Mouse (Mus musculus): ENCODE data around the gene Tfb1m.

The Tfb1m gene

DNA sequence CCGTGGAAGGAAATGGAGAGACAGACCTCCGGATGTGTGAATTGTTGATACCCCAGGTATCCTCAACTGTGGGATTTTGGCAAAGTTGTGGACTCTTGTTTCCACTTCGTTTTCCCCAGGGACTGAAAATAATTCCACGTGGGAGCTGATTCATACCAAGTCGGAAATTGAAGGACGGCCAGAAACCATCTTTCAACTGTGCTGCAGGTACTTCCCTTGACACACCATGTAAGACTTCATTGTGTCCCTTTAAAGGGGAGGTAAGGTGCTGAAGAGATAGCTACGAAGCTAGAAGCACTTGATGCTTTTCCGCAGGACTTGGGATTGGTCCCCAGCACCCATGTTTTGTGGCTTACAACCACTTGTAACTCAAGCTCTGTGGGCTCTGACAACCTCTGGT is 41.7 kb downstream of the Tfb1m start:
- no peak for DNase-seq (ENCODE audit: inconsistent age in 2 of 2, low spot score in 1 of 2)

DNA sequence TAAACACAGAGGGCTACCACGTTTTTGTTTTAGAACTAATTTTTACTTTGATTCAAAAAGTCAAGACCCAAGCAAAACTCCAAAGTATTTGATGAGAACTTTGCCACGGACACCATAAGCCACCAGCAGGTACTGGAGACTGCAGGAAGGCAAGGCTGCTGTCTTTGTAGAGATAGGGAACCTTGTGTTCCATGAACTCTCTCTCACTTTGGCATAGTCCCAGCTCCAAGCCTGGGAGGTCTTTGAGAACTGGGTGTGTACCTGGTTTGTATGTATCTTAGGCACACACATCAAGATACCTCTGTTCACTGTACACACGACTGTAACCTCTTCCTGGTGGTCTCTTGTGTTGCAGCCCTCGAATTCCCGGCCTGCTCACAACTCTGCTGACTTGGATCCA is 43.3 kb downstream of the Tfb1m start:
- DNase-seq (ENCODE audit: inconsistent age in 2 of 2, low spot score in 1 of 2): no peak

DNA sequence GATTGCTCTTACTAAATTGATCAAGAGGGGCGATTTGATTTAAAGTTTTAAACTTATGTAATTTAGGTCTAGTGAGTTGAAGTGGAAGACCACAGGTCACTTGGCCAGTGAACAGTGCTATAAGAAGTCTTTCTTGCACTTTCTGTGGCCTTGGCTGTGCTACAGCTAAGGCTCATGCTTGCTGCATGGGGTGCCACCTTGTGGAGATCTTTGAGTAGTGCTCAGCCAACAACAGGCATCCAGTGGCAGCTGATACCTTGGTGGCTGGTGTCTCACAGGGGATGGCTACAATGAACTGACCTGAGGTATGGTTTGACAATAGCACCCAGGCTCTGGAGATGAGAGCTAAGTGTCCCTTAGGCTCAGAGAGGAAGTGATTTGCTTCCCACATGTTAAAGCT is 47.7 kb downstream of the Tfb1m start:
- peak; percentile 66 to 89 for DNase-seq (ENCODE audit: inconsistent age in 2 of 2, low spot score in 1 of 2)

- no peak for DNase-seq (ENCODE audit: inconsistent age in 2 of 2, low spot score in 1 of 2)
These were observed 51.1 kb downstream of the Tfb1m start for GRCm38 (mm10) chr17:3506508-3506907.

DNA sequence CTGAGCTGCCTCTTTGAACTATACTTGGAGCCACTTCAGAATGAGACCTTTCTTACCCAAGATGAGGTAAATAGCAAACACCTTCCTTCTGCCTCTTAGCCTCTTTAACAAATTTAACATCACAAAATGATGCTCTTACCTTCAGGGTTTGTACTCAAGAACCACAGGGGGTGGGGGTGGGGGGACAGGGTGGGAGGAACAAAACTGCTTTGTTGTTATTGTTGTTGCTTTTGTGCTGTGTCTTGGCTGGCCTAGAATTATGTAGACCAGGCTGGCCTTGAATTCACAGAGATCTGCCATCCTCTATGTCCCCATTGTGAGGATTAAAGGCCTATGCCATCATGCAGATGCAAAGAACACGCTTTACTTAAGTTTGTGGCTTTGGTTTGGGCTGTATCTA is 51.9 kb downstream of the Tfb1m start:
- DNase-seq (ENCODE audit: inconsistent age in 2 of 2, low spot score in 1 of 2): no peak

- DNase-seq (ENCODE audit: inconsistent age in 2 of 2, low spot score in 1 of 2): no peak
These were observed 56.6 kb downstream of the Tfb1m start for GRCm38 (mm10) chr17:3500936-3501335.

GRCm38 (mm10) chr17:3500076-3500475 is 57.5 kb downstream of the Tfb1m start:
- DNase-seq (ENCODE audit: inconsistent age in 2 of 2, low spot score in 1 of 2): no peak

DNA sequence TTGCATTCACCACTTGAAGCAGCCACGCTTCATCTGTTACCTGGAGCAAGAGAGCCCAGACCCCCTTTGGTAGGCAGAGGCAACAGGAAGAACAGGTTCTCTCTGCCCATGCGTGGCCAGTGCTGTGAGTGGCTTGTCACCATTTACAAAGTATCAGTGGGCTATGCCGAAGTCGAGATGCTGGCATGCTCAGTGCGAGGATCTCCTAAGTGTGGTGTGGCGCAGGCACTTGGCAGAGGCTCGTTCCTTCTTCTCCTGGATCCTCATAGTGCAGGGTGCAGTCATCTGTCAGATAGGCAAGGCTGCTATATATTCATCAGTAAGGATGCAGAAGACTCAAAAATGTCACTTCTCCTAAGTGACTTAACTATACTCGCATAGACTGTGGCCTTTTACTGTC is 58.1 kb downstream of the Tfb1m start:
- DNase-seq (ENCODE audit: inconsistent age in 2 of 2, low spot score in 1 of 2): no peak

DNA sequence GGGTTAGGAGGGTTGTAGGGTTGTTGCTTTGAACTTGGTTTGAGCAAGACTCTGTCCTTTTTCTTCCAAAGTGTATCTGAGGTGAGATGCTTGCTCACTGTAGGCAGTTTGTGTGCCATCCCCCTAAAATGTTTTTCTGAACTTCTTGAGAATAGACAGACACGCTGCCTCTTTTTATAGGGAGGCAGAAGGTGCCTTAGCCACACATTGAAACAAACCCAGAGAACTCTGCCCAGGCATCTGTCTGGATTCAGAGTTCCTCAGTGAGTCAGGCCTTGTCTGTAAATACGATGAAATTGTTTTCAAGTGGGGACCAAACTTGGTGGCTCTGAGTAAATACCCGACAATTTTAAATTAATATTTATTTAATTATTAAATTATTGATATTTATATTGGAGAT is 59.0 kb downstream of the Tfb1m start:
- no peak for DNase-seq (ENCODE audit: inconsistent age in 2 of 2, low spot score in 1 of 2)

DNA sequence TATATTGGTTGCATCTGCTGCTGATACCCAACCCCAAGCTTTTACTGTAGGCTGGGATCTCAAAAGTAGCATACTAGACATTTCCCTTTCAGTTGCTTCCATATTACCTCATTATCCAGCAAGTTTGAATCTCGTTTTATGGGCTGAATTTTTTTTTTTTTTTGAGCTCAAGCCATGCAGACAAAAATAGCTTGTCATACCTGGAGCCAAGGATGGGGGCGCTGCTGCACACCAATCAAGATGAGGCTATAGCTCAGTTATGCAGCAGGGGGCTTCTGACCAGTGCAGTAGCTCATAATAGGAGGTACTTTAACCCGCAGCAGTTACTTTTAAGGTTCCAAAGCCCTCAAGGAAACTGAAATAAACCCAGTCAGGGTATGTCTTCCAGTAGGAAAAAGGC is 59.5 kb downstream of the Tfb1m start:
- peak in 1 of 2 experiments; percentile 79 for DNase-seq (ENCODE audit: inconsistent age in 2 of 2, low spot score in 1 of 2)

- DNase-seq (ENCODE audit: inconsistent age in 2 of 2, low spot score in 1 of 2): no peak
These were observed 61.5 kb downstream of the Tfb1m start for GRCm38 (mm10) chr17:3496080-3496479.

- no peak for DNase-seq (ENCODE audit: inconsistent age in 2 of 2, low spot score in 1 of 2)
These were observed 62.0 kb downstream of the Tfb1m start for GRCm38 (mm10) chr17:3495576-3495975.

GRCm38 (mm10) chr17:3491667-3492066 is 65.9 kb downstream of the Tfb1m start:
- peak in 1 of 2 experiments; percentile 53 for DNase-seq (ENCODE audit: inconsistent age in 2 of 2, low spot score in 1 of 2)

DNA sequence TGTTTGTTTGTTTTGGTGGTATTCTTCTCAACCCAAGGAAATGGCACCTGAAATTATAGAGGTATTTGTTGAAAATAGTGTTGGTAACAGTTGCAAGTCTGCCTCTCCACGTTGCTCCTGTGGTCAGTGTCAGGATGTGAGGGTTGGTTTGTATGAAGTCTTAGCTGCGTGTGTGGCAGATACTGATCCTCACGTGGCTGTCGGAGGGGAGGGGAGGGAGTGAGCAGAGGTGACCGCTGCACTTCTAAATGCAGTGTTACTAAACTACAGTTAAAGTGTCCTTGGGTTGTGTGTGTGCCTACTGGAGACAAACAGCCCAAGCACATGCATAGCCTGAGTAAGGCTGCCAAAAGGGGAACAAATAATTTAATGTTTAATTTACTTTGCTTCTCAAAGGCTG is 66.5 kb downstream of the Tfb1m start:
- peak in 1 of 2 experiments; percentile 69 for DNase-seq (ENCODE audit: inconsistent age in 2 of 2, low spot score in 1 of 2)

- peak; percentile 77 to 95 for DNase-seq (ENCODE audit: inconsistent age in 2 of 2, low spot score in 1 of 2)
These were observed 67.2 kb downstream of the Tfb1m start for GRCm38 (mm10) chr17:3490216-3490895.

GRCm38 (mm10) chr17:3487721-3488601 is 69.6 kb downstream of the Tfb1m start:
- DNase-seq (ENCODE audit: inconsistent age in 2 of 2, low spot score in 1 of 2): peak in 1 of 2 experiments; percentile 56

GRCm38 (mm10) chr17:3487211-3487610 is 70.4 kb downstream of the Tfb1m start:
- DNase-seq (ENCODE audit: inconsistent age in 2 of 2, low spot score in 1 of 2): no peak

GRCm38 (mm10) chr17:3485851-3486250 is 71.7 kb downstream of the Tfb1m start:
- peak; percentile 46 to 89 for DNase-seq (ENCODE audit: inconsistent age in 2 of 2, low spot score in 1 of 2)

DNA sequence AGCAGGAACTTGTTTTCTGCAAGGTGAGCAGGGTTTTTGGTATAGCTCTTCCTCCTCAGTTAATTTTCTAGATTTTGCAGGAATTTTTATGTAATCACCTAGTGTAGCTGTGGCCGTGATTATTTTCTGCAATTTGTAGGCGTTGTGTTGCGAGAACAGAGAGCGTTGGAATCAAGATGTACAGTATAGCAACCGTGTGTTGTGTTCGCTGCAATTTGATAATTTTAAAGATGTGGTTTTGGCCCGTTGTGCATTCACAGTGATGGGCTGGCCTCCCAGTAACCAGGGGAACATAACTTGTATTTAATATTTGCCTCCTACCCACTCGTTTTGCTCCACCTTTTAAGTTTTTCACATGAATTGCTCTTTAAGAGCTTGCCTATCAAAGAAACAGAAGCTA is 74.5 kb downstream of the Tfb1m start:
- no peak for DNase-seq (ENCODE audit: inconsistent age in 2 of 2, low spot score in 1 of 2)

DNA sequence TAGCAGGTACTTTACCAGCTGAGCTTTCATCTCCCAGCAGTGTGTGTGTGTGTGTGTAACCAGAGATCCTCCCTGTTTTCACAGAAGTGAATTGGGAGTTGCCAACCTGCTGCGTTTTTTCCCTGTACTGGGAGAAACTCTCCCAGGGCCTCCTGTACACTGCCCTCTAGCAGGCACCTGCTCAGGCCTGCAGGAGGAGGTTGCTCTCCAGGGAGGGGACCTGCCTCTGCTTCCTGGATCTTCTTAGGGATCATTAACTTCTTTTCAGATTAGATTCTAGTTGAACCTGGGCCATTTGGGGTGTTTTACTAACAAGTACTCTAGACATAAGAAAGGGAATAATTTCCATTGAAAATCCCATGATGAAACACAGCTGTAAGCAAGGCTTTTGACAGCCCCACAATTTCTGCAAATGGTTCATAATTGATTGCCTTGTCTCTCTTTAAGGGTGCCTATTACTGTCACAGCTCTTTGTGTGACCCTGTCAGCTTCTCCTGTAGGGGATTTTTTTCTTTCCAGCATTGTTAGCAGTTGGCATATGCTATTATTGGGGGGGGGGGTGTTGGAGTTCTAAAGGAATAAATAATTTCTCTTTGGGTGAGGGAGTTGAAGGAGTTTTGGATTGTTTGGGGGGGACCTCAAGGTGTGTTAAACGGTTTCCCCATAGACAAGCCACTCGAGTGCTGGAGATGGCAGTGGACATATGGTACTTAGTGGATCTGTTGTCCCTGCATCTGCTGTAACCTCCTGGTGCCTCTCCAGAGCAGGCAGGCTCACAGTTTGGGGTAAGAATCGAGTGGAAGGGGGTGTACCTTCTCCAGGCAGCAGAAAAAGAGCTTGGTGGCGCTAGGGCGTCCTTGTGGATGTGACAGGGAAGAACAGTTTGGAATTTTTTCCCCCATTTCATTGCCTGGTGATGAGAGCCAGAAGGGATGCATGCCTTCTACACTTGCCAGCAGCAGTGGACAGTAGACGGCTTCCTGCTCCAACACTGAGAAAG is 75.7 kb downstream of the Tfb1m start:
- no peak for DNase-seq (ENCODE audit: inconsistent age in 2 of 2, low spot score in 1 of 2)

DNA sequence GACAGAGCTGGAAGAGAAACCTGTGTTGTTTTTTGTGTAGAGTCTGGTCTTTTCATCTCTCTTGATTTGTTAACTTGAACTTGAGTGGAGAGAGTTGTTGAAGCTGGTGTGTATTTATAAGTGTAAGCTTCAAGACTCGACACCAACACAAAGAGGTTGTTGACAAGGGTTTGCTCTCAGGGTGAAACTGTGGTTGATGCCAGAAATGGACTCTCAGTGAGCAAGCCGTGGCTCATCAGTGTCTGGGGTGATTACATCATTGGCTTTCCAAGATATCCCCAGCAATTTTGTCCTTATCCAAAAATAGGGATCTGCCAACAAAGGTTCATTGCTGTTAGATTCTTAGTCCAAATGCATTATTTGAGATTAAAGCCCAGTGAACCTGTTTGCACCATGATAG is 81.0 kb downstream of the Tfb1m start:
- no peak for DNase-seq (ENCODE audit: inconsistent age in 2 of 2, low spot score in 1 of 2)
